Mouse (Mus musculus): ENCODE results near the gene Mmab. TPM values are rescaled to one million over a fixed set of nuclear protein-coding genes. Genes with fewer than 3 reads are reported as not detected.
A peak's percentile ranks its signal among the peaks of the same experiment; 100 is the strongest.

The Mmab gene
- polyA plus RNA-seq (2014; fragmentation: Nextera tagmentation; extraction: Ambion mirVana), result 25.4 and 31.5 TPM in 2 replicates

- Histone ChIP-seq H3K27ac (ENCODE audit: low read depth, low read length) (peak within 1 kb of the TSS; percentile 41; the same call in 1 of the 2 replicates), H3K27me3 (ENCODE audit: control insufficient read depth, insufficient read depth, low read length) (no peaks in the 10 kb centered on the region), H3K36me3 (ENCODE audit: control insufficient read depth, insufficient read depth, low read length) (no peaks in the 10 kb centered on the region), H3K9ac (ENCODE audit: low read depth, low read length) (peak within 1 kb of the TSS; percentile 79), H3K4me3 (ENCODE audit: low read depth, low read length) (peak within 1 kb of the TSS; percentile 84), H3K9me3 (replicated peaks; ENCODE audit: control insufficient read depth, low read length) (no peaks in the 10 kb centered on the region), H3K4me2 (peak within 1 kb of the TSS; percentile 85), H3K4me1 (ENCODE audit: control insufficient read depth, insufficient read depth, low read length) (peaks cover 6% of the 10 kb centered on the region; the same call in 1 of the 2 replicates)
- 2% methylated on average over 43 of the region's 43 CpGs for whole genome bisulfite sequencing (ENCODE audit: insufficient replicate concordance)
- ATAC-seq (replicated peaks; ENCODE audit: insufficient number of reproducible peaks, low FRiP score, low TSS enrichment), result peak; percentile 96
These were observed at the start of gene Mmab, which contains the start of gene Mvk for GRCm38 (mm10) chr5:114443566-114444367. Mmab (minus strand) TSS chr5:114444060. Mvk (plus strand) TSS chr5:114444269.

- no peaks in the 10 kb centered on the region for H3K9me3 ChIP-seq (replicated peaks; ENCODE audit: control insufficient read depth, low read length)
- no peak for ATAC-seq (replicated peaks; ENCODE audit: insufficient number of reproducible peaks, low FRiP score, low TSS enrichment)
- no peak overlapping the region for H3K9ac ChIP-seq (ENCODE audit: low read depth, low read length)
- H3K27ac ChIP-seq (ENCODE audit: low read depth, low read length), result no peak overlapping the region
- WGBS (ENCODE audit: insufficient replicate concordance), result 85% methylated on average over 8 of the region's 8 CpGs
- no peaks in the 10 kb centered on the region for H3K27me3 ChIP-seq (ENCODE audit: control insufficient read depth, insufficient read depth, low read length)
- H3K4me2 ChIP-seq, result no peak overlapping the region
- no peaks in the 10 kb centered on the region for H3K4me1 ChIP-seq (ENCODE audit: control insufficient read depth, insufficient read depth, low read length)
- no peak overlapping the region for H3K4me3 ChIP-seq (ENCODE audit: low read depth, low read length)
- H3K36me3 ChIP-seq (ENCODE audit: control insufficient read depth, insufficient read depth, low read length), result no peaks in the 10 kb centered on the region
These were observed 46.4 kb upstream of the Mmab start for GRCm38 (mm10) chr5:114490241-114490640.

- Histone ChIP-seq H3K9ac (ENCODE audit: low read depth, low read length) (no peak overlapping the region), H3K27ac (ENCODE audit: low read depth, low read length) (no peak overlapping the region), H3K4me3 (ENCODE audit: low read depth, low read length) (no peak overlapping the region), H3K27me3 (ENCODE audit: control insufficient read depth, insufficient read depth, low read length) (no peaks in the 10 kb centered on the region), H3K4me1 (ENCODE audit: control insufficient read depth, insufficient read depth, low read length) (no peaks in the 10 kb centered on the region), H3K36me3 (ENCODE audit: control insufficient read depth, insufficient read depth, low read length) (no peaks in the 10 kb centered on the region), H3K9me3 (replicated peaks; ENCODE audit: control insufficient read depth, low read length) (no peaks in the 10 kb centered on the region), H3K4me2 (no peak overlapping the region)
- 80% methylated on average over 6 of the region's 6 CpGs for WGBS (ENCODE audit: insufficient replicate concordance)
- ATAC-seq (replicated peaks; ENCODE audit: insufficient number of reproducible peaks, low FRiP score, low TSS enrichment), result no peak
These were observed 45.7 kb upstream of the Mmab start for GRCm38 (mm10) chr5:114489570-114489969.

GRCm38 (mm10) chr5:114485685-114486084 lies 41.8 kb upstream of the Mmab start:
- Histone ChIP-seq H3K27me3 (ENCODE audit: control insufficient read depth, insufficient read depth, low read length) (no peaks in the 10 kb centered on the region), H3K4me1 (ENCODE audit: control insufficient read depth, insufficient read depth, low read length) (no peaks in the 10 kb centered on the region), H3K36me3 (ENCODE audit: control insufficient read depth, insufficient read depth, low read length) (no peaks in the 10 kb centered on the region), H3K4me2 (no peak overlapping the region), H3K4me3 (ENCODE audit: low read depth, low read length) (no peak overlapping the region), H3K9ac (ENCODE audit: low read depth, low read length) (no peak overlapping the region), H3K9me3 (replicated peaks; ENCODE audit: control insufficient read depth, low read length) (no peaks in the 10 kb centered on the region), H3K27ac (ENCODE audit: low read depth, low read length) (no peak overlapping the region)
- WGBS (ENCODE audit: insufficient replicate concordance), result 67% methylated on average over 14 of the region's 14 CpGs
- ATAC-seq (replicated peaks; ENCODE audit: insufficient number of reproducible peaks, low FRiP score, low TSS enrichment), result no peak

GRCm38 (mm10) chr5:114482587-114483011 lies 38.7 kb upstream of the Mmab start:
- Histone ChIP-seq H3K27ac (ENCODE audit: low read depth, low read length) (no peak overlapping the region), H3K4me1 (ENCODE audit: control insufficient read depth, insufficient read depth, low read length) (no peaks in the 10 kb centered on the region), H3K27me3 (ENCODE audit: control insufficient read depth, insufficient read depth, low read length) (no peaks in the 10 kb centered on the region), H3K4me2 (0 out of 2 replicates have a peak overlapping the region, but pooled peaks have one; percentile 3), H3K4me3 (ENCODE audit: low read depth, low read length) (no peak overlapping the region), H3K9ac (ENCODE audit: low read depth, low read length) (no peak overlapping the region), H3K9me3 (replicated peaks; ENCODE audit: control insufficient read depth, low read length) (no peaks in the 10 kb centered on the region), H3K36me3 (ENCODE audit: control insufficient read depth, insufficient read depth, low read length) (no peaks in the 10 kb centered on the region)
- no peak for ATAC-seq (replicated peaks; ENCODE audit: insufficient number of reproducible peaks, low FRiP score, low TSS enrichment)
- WGBS (ENCODE audit: insufficient replicate concordance), result 34% methylated on average over 14 of the region's 14 CpGs

DNA sequence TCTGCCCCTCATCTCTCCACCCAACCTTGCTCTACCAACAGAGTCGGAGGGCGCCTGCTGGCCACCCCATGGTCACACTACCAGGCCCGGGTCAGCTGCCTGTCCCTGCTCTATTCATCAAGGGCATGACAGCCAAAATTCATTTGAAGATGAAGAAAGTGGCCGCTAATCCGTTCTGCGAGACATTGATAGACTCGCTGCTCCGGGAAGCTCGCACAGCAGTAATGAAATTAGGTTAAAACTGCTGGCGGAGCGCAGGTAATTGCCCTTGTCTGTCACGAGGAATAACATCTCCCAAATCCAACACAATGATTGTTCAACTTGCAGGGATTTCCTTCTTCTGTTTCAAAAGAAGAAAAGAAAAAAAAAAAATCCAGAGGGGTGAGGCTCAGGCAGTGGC lies 34.4 kb upstream of the Mmab start:
- 90% methylated on average over 12 of the region's 12 CpGs for WGBS (ENCODE audit: insufficient replicate concordance)
- no peak overlapping the region for H3K4me2 ChIP-seq
- H3K4me3 ChIP-seq (ENCODE audit: low read depth, low read length), result no peak overlapping the region
- no peaks in the 10 kb centered on the region for H3K27me3 ChIP-seq (ENCODE audit: control insufficient read depth, insufficient read depth, low read length)
- no peak overlapping the region for H3K27ac ChIP-seq (ENCODE audit: low read depth, low read length)
- ATAC-seq (replicated peaks; ENCODE audit: insufficient number of reproducible peaks, low FRiP score, low TSS enrichment), result no peak
- H3K4me1 ChIP-seq (ENCODE audit: control insufficient read depth, insufficient read depth, low read length), result no peaks in the 10 kb centered on the region
- no peaks in the 10 kb centered on the region for H3K36me3 ChIP-seq (ENCODE audit: control insufficient read depth, insufficient read depth, low read length)
- H3K9me3 ChIP-seq (replicated peaks; ENCODE audit: control insufficient read depth, low read length), result no peaks in the 10 kb centered on the region
- H3K9ac ChIP-seq (ENCODE audit: low read depth, low read length), result no peak overlapping the region

GRCm38 (mm10) chr5:114474741-114475491 lies 31.1 kb upstream of the Mmab start:
- Histone ChIP-seq H3K4me2 (no peak overlapping the region), H3K9me3 (replicated peaks; ENCODE audit: control insufficient read depth, low read length) (no peaks in the 10 kb centered on the region), H3K4me1 (ENCODE audit: control insufficient read depth, insufficient read depth, low read length) (no peaks in the 10 kb centered on the region), H3K4me3 (ENCODE audit: low read depth, low read length) (no peak overlapping the region), H3K36me3 (ENCODE audit: control insufficient read depth, insufficient read depth, low read length) (no peaks in the 10 kb centered on the region), H3K27ac (ENCODE audit: low read depth, low read length) (no peak overlapping the region), H3K9ac (ENCODE audit: low read depth, low read length) (no peak overlapping the region), H3K27me3 (ENCODE audit: control insufficient read depth, insufficient read depth, low read length) (no peaks in the 10 kb centered on the region)
- 57% methylated on average over 35 of the region's 35 CpGs for WGBS (ENCODE audit: insufficient replicate concordance)
- no peak for ATAC-seq (replicated peaks; ENCODE audit: insufficient number of reproducible peaks, low FRiP score, low TSS enrichment)

- 75% methylated on average over 3 of the region's 3 CpGs for WGBS (ENCODE audit: insufficient replicate concordance)
- no peaks in the 10 kb centered on the region for H3K27me3 ChIP-seq (ENCODE audit: control insufficient read depth, insufficient read depth, low read length)
- no peak overlapping the region for H3K9ac ChIP-seq (ENCODE audit: low read depth, low read length)
- no peaks in the 10 kb centered on the region for H3K9me3 ChIP-seq (replicated peaks; ENCODE audit: control insufficient read depth, low read length)
- H3K4me3 ChIP-seq (ENCODE audit: low read depth, low read length), result no peak overlapping the region
- ATAC-seq (replicated peaks; ENCODE audit: insufficient number of reproducible peaks, low FRiP score, low TSS enrichment), result no peak
- peaks cover 20% of the 10 kb centered on the region for H3K4me1 ChIP-seq (ENCODE audit: control insufficient read depth, insufficient read depth, low read length)
- no peak overlapping the region for H3K4me2 ChIP-seq
- no peak overlapping the region for H3K27ac ChIP-seq (ENCODE audit: low read depth, low read length)
- H3K36me3 ChIP-seq (ENCODE audit: control insufficient read depth, insufficient read depth, low read length), result no peaks in the 10 kb centered on the region
These were observed 26.5 kb upstream of the Mmab start for GRCm38 (mm10) chr5:114470359-114470758.
